9 mouse cellular contexts compared by ENCODE assay signal in the genomic region with DNA sequence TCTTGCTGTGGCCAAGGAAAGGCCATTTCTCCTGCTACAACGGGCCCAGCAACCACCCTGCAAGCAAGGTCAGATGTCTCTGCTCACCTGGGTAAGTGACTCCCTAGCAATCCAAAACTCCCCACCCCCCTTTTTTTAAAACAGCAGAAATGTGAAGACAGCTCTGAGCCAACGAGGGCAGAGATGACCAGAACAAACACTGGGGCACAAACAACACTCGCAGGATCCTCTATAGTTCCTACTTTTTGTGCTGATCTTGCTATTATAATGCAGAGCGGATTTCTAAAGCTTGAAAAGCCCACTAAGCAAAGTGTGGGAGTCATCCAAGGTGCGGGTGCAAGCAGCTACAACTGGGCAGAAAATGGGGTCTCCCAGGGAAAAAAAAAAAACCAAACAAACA. TPM values are rescaled to one million over a fixed set of nuclear protein-coding genes. Genes with fewer than 3 reads are reported as not detected.
DNase-seq lines count a peak whose midpoint lies in the region; ATAC-seq and TF ChIP-seq lines count a peak whose summit lies in the region.
"Had no signal": no experiment of that assay in that cellular context is flagged by ENCODE, and none has a peak within 500 bp of the region (broad histone marks: within the 10 kb centered on the region; RNA-seq: fewer than 3 reads in every experiment).

No protein-coding gene starts in this region.

- peak overlapping the region; percentile 97 for H3K27ac ChIP-seq in layer of hippocampus, adult 2 months
- no peak overlapping the region for H3K27ac ChIP-seq in embryonic facial prominence, embryonic 12.5 days
- no peak overlapping the region for H3K27ac ChIP-seq in intestine, embryonic 15.5 days
- H3K27ac ChIP-seq in midbrain, postnatal 0 days (ENCODE audit: low read depth, low read length), result peak overlapping the region; percentile 82; the same call in 1 of the 2 replicates

- no peaks in the 10 kb centered on the region for H3K36me3 ChIP-seq in embryonic facial prominence, embryonic 12.5 days
- no peaks in the 10 kb centered on the region for H3K36me3 ChIP-seq in intestine, embryonic 15.5 days
- no peaks in the 10 kb centered on the region for H3K36me3 ChIP-seq in midbrain, postnatal 0 days (ENCODE audit: insufficient read depth, low read length)

- H3K9ac ChIP-seq in embryonic facial prominence, embryonic 12.5 days, result peak overlapping the region; percentile 91
- H3K9ac ChIP-seq in intestine, embryonic 15.5 days, result peak overlapping the region; percentile 93; the same call in 1 of the 2 replicates
- H3K9ac ChIP-seq in midbrain, postnatal 0 days (replicated peaks; ENCODE audit: low read length, poor library complexity, severe bottlenecking), result peak overlapping the region; percentile 90; the same call in 1 of the 2 replicates

- no peak for DNase-seq in layer of hippocampus, adult 2 months (ENCODE audit: low spot score in 2 of 2)
- DNase-seq in layer of hippocampus, adult 18-20 months (ENCODE audit: low spot score in 2 of 2), result no peak
- DNase-seq in midbrain, postnatal 0 days (ENCODE audit: low spot score), result no peak
- no peak for DNase-seq in urinary bladder, postnatal 10 days (ENCODE audit: low spot score)
- DNase-seq in right cerebral cortex, postnatal 14 days, result no peak
- DNase-seq in retina, embryonic 14.5 days (ENCODE audit: low spot score), result no peak
- DNase-seq: lung, postnatal 10 days had no signal

- H3K4me1 ChIP-seq in embryonic facial prominence, embryonic 12.5 days, result peaks cover 21% of the 10 kb centered on the region
- H3K4me1 ChIP-seq in intestine, embryonic 15.5 days (replicated peaks), result peaks cover 16% of the 10 kb centered on the region; the same call in 1 of the 2 replicates
- H3K4me1 ChIP-seq in midbrain, postnatal 0 days (ENCODE audit: insufficient read depth, low read length), result 0 out of 2 replicates have a peak, but pooled peaks cover 4% of the 10 kb centered on the region

- WGBS in embryonic facial prominence, embryonic 12.5 days, result 68% methylated on average over 5 of the region's 5 CpGs
- WGBS in intestine, embryonic 15.5 days, result 59% methylated on average over 5 of the region's 5 CpGs
- WGBS in midbrain, postnatal 0 days, result 49% methylated on average over 5 of the region's 5 CpGs

- ATAC-seq in embryonic facial prominence, embryonic 12.5 days (ENCODE audit: insufficient number of reproducible peaks, insufficient read depth, low FRiP score, low TSS enrichment), result no peak
- no peak for ATAC-seq in intestine, embryonic 15.5 days
- ATAC-seq in midbrain, postnatal 0 days (ENCODE audit: low FRiP score), result no peak

- no peak; the same call in 1 of the 2 replicates for TF ChIP-seq CTCF in layer of hippocampus, adult 2 months (conservative IDR thresholded peaks at IDR 0.05)
- no peak for TF ChIP-seq CTCF in midbrain, postnatal 0 days (IDR thresholded peaks at IDR 0.05)

- no peaks in the 10 kb centered on the region for H3K27me3 ChIP-seq in embryonic facial prominence, embryonic 12.5 days
- no peaks in the 10 kb centered on the region for H3K27me3 ChIP-seq in intestine, embryonic 15.5 days (replicated peaks)
- no peaks in the 10 kb centered on the region for H3K27me3 ChIP-seq in midbrain, postnatal 0 days (ENCODE audit: insufficient read depth, low read length)

- H3K4me2 ChIP-seq in embryonic facial prominence, embryonic 12.5 days (replicated peaks), result peak overlapping the region; percentile 54
- peak overlapping the region; percentile 80 for H3K4me2 ChIP-seq in intestine, embryonic 15.5 days (replicated peaks)
- peak overlapping the region; percentile 82 for H3K4me2 ChIP-seq in midbrain, postnatal 0 days (ENCODE audit: low read depth, low read length, poor library complexity, severe bottlenecking)

- H3K4me3 ChIP-seq in layer of hippocampus, adult 2 months, result peak overlapping the region; percentile 76
- peak overlapping the region; percentile 60 for H3K4me3 ChIP-seq in embryonic facial prominence, embryonic 12.5 days
- peak overlapping the region; percentile 63 for H3K4me3 ChIP-seq in intestine, embryonic 15.5 days (replicated peaks)
- peak overlapping the region; percentile 62 for H3K4me3 ChIP-seq in midbrain, postnatal 0 days (ENCODE audit: low read depth, low read length)

- H3K9me3 ChIP-seq in embryonic facial prominence, embryonic 12.5 days, result no peaks in the 10 kb centered on the region
- no peaks in the 10 kb centered on the region for H3K9me3 ChIP-seq in intestine, embryonic 15.5 days
- H3K9me3 ChIP-seq in midbrain, postnatal 0 days (ENCODE audit: low read length), result no peaks in the 10 kb centered on the region

RNA-seq across cellular contexts. Expression of a gene that starts 6.4 kb away (rescaled TPM):
- total RNA-seq in layer of hippocampus, adult 2 months (2021), result 10 to 100 TPM; 11.5 to 12.8 TPM
- 10 to 100 TPM; 10.8 to 12.2 TPM for total RNA-seq in layer of hippocampus, adult 18-20 months (2021)
- 1.7 and 1.9 TPM in 2 replicates for polyA plus RNA-seq in embryonic facial prominence, embryonic 12.5 days (2016; fragmentation: Nextera tagmentation; extraction: Ambion mirVana)
- 2.2 and 2.7 TPM in 2 replicates for polyA plus RNA-seq in intestine, embryonic 15.5 days (2015; fragmentation: Nextera tagmentation; extraction: Ambion mirVana)
- total RNA-seq in midbrain, postnatal 0 days (2014; rRNA removed), result 4.1 and 5.6 TPM in 2 replicates
- polyA plus RNA-seq in midbrain, postnatal 0 days (2015; fragmentation: Nextera tagmentation; extraction: Ambion mirVana), result 3.0 and 3.9 TPM in 2 replicates

RNA-seq across cellular contexts. Expression of a gene that starts 18.7 kb away (rescaled TPM):
- total RNA-seq in layer of hippocampus, adult 2 months (2021), result not detected
- total RNA-seq in layer of hippocampus, adult 18-20 months (2021), result not detected
- 2.6 and 4.1 TPM in 2 replicates for polyA plus RNA-seq in embryonic facial prominence, embryonic 12.5 days (2016; fragmentation: Nextera tagmentation; extraction: Ambion mirVana)
- 23.5 and 25.8 TPM in 2 replicates for polyA plus RNA-seq in intestine, embryonic 15.5 days (2015; fragmentation: Nextera tagmentation; extraction: Ambion mirVana)
- total RNA-seq in midbrain, postnatal 0 days (2014; rRNA removed), result not detected in 2 replicates
- polyA plus RNA-seq in midbrain, postnatal 0 days (2015; fragmentation: Nextera tagmentation; extraction: Ambion mirVana), result not detected in 2 replicates

RNA-seq across cellular contexts. Expression of a gene that starts 19.9 kb away (rescaled TPM):
- total RNA-seq in layer of hippocampus, adult 2 months (2021), result 10 to 100 TPM; 74.3 to 76.8 TPM
- total RNA-seq in layer of hippocampus, adult 18-20 months (2021), result 10 to 100 TPM; 65.3 to 71.1 TPM
- polyA plus RNA-seq in embryonic facial prominence, embryonic 12.5 days (2016; fragmentation: Nextera tagmentation; extraction: Ambion mirVana), result 110 and 112 TPM in 2 replicates
- 162 and 168 TPM in 2 replicates for polyA plus RNA-seq in intestine, embryonic 15.5 days (2015; fragmentation: Nextera tagmentation; extraction: Ambion mirVana)
- 95.5 and 98.5 TPM in 2 replicates for total RNA-seq in midbrain, postnatal 0 days (2014; rRNA removed)
- 79.4 and 90.0 TPM in 2 replicates for polyA plus RNA-seq in midbrain, postnatal 0 days (2015; fragmentation: Nextera tagmentation; extraction: Ambion mirVana)

RNA-seq across cellular contexts. Expression of a gene that starts 34.0 kb away (rescaled TPM):
- total RNA-seq in layer of hippocampus, adult 2 months (2021), result under 1 TPM in 1 of 2 experiments, not detected in 1; 0.18 TPM
- under 1 TPM in 1 of 2 experiments, not detected in 1; 0.33 TPM for total RNA-seq in layer of hippocampus, adult 18-20 months (2021)
- 0.77 and 1.2 TPM in 2 replicates for polyA plus RNA-seq in embryonic facial prominence, embryonic 12.5 days (2016; fragmentation: Nextera tagmentation; extraction: Ambion mirVana)
- 0.81 and 0.85 TPM in 2 replicates for polyA plus RNA-seq in intestine, embryonic 15.5 days (2015; fragmentation: Nextera tagmentation; extraction: Ambion mirVana)
- total RNA-seq in midbrain, postnatal 0 days (2014; rRNA removed), result 0.19 TPM in 1 of 2 replicates, not detected in the other
- polyA plus RNA-seq in midbrain, postnatal 0 days (2015; fragmentation: Nextera tagmentation; extraction: Ambion mirVana), result 0.17 TPM in 1 of 2 replicates, not detected in the other

RNA-seq across cellular contexts. Expression of a gene that starts 45.7 kb away (rescaled TPM):
- 100 to 1,000 TPM; 162 to 171 TPM for total RNA-seq in layer of hippocampus, adult 2 months (2021)
- 100 to 1,000 TPM; 164 to 166 TPM for total RNA-seq in layer of hippocampus, adult 18-20 months (2021)
- 2.4 and 3.0 TPM in 2 replicates for polyA plus RNA-seq in embryonic facial prominence, embryonic 12.5 days (2016; fragmentation: Nextera tagmentation; extraction: Ambion mirVana)
- 20.1 and 20.5 TPM in 2 replicates for polyA plus RNA-seq in intestine, embryonic 15.5 days (2015; fragmentation: Nextera tagmentation; extraction: Ambion mirVana)
- total RNA-seq in midbrain, postnatal 0 days (2014; rRNA removed), result 234 and 253 TPM in 2 replicates
- polyA plus RNA-seq in midbrain, postnatal 0 days (2015; fragmentation: Nextera tagmentation; extraction: Ambion mirVana), result 141 and 152 TPM in 2 replicates

Comparison
In these comparisons a context has a peak if more than half of its experiments do, and no peak if none do; other contexts are left out.
1. H3K27ac ChIP-seq: peak in layer of hippocampus, adult 2 months (single experiment) and midbrain, postnatal 0 days (single experiment); none in embryonic facial prominence, embryonic 12.5 days (single experiment) and intestine, embryonic 15.5 days (single experiment).
2. Peak in every context shown above with its lines, with median percentiles within 50 percentile points of each other: H3K4me3 ChIP-seq, H3K4me2 ChIP-seq and H3K9ac ChIP-seq.